Comparison of ENCODE assay signal across 9 mouse cellular contexts in genomic region chr12:102419544-102419943, GRCm38 (mm10). TPM values are rescaled to one million over a fixed set of nuclear protein-coding genes. Genes with fewer than 3 reads are reported as not detected.
DNase-seq lines count a peak whose midpoint lies in the region; ATAC-seq and TF ChIP-seq lines count a peak whose summit lies in the region.
"Had no signal": no experiment of that assay in that cellular context is flagged by ENCODE, and none has a peak within 500 bp of the region (broad histone marks: within the 10 kb centered on the region; RNA-seq: fewer than 3 reads in every experiment).

No protein-coding gene starts in this region.

- H3K36me3 ChIP-seq in heart, embryonic 12.5 days, result peaks cover 4% of the 10 kb centered on the region; the same call in 1 of the 2 replicates
- H3K36me3 ChIP-seq in CH12.LX (replicated peaks in 1 of 2; ENCODE audit: control insufficient read depth in 1 of 2, insufficient read depth in 1 of 2, low read length in 1 of 2), result peaks cover 11 to 67% of the 10 kb centered on the region in 2 experiments

- no peaks in the 10 kb centered on the region for H3K9me3 ChIP-seq in heart, embryonic 12.5 days (replicated peaks)
- no peaks in the 10 kb centered on the region for H3K9me3 ChIP-seq in CH12.LX (replicated peaks; ENCODE audit: low read length)

- peak overlapping the region; percentile 25; the same call in 1 of the 2 replicates for H3K27ac ChIP-seq in heart, embryonic 12.5 days (ENCODE audit: poor library complexity, severe bottlenecking)
- H3K27ac ChIP-seq in CH12.LX (ENCODE audit: insufficient read depth, low read depth), result no peak overlapping the region
- H3K27ac ChIP-seq: liver, embryonic 14.5 days had no signal

- H3K79me2 ChIP-seq in CH12.LX (replicated peaks; ENCODE audit: control insufficient read depth, extremely low read depth, insufficient read depth, poor library complexity, severe bottlenecking), result no peaks in the 10 kb centered on the region

- no peak overlapping the region for H3K9ac ChIP-seq in heart, embryonic 12.5 days
- H3K9ac ChIP-seq in CH12.LX (ENCODE audit: insufficient read depth, low read depth), result no peak overlapping the region
- H3K9ac ChIP-seq: liver, embryonic 14.5 days had no signal

- no peak for TF ChIP-seq POLR2A in CH12.LX (IDR thresholded peaks at IDR 0.05; ENCODE audit: low read depth, low read length)
- TF ChIP-seq POLR2A in lung, adult 2 months (IDR thresholded peaks at IDR 0.05; ENCODE audit: borderline replicate concordance, extremely low read depth, low read depth, low read length), result no peak

- in situ Hi-C loops in CH12.LX (cut with MboI; ENCODE audit: low pct_ligation_motif_present, low pct_unique_long_range_greater_than_20kb, low sequenced_read_pairs), result no loop called here

- WGBS in heart, embryonic 12.5 days, result 57% methylated on average over 3 of the region's 3 CpGs
- WGBS in lung, adult 2 months, result 53% methylated on average over 3 of the region's 3 CpGs

- no peak for TF ChIP-seq RAD21 in CH12.LX (IDR thresholded peaks at IDR 0.05; ENCODE audit: low read depth, low read length)

- no peak overlapping the region for H3K4me2 ChIP-seq in heart, embryonic 12.5 days
- H3K4me2 ChIP-seq in CH12.LX (ENCODE audit: insufficient read depth, low read depth, poor library complexity, severe bottlenecking), result no peak overlapping the region

- TF ChIP-seq CTCF in CH12.LX (conservative IDR thresholded peaks at IDR 0.05 in 1 of 2, IDR thresholded peaks at IDR 0.05 in 1 of 2; ENCODE audit: low read depth in 2 of 2, low read length in 2 of 2), result no peak
- no peak for TF ChIP-seq CTCF in lung, adult 2 months (IDR thresholded peaks at IDR 0.05; ENCODE audit: insufficient read depth, low read length)

- DNase-seq in heart, postnatal 14 days, result no peak
- DNase-seq in CH12.LX (ENCODE audit: extremely low read depth), result no peak
- DNase-seq in cerebellum, postnatal 36 days, result peak; percentile 48 to 57
- peak; percentile 30 to 52 for DNase-seq in kidney, postnatal 36 days
- no peak for DNase-seq in natural killer cell, adult 2 months (ENCODE audit: low spot score in 2 of 2)
- DNase-seq in lung, adult 2 months, result no peak
- no peak for DNase-seq in spleen, postnatal 14 days (ENCODE audit: low spot score in 2 of 2)

- ATAC-seq in heart, embryonic 12.5 days (ENCODE audit: insufficient number of reproducible peaks, low FRiP score), result no peak

- no peak overlapping the region for H3K4me3 ChIP-seq in heart, embryonic 12.5 days
- no peak overlapping the region for H3K4me3 ChIP-seq in CH12.LX (replicated peaks in 1 of 3; ENCODE audit: low read depth in 2 of 3, low read length in 2 of 3, poor library complexity in 1 of 3)
- no peak overlapping the region for H3K4me3 ChIP-seq in lung, adult 2 months (replicated peaks; ENCODE audit: extremely low read depth, low read depth, low read length)

- 0 out of 2 replicates have a peak, but pooled peaks have one; percentile 4 for TF ChIP-seq EP300 in CH12.LX (IDR thresholded peaks at IDR 0.05; ENCODE audit: low read length)

- intact Hi-C loops in heart, postnatal 14 days (cut with DNase I), result no loop called here

- H3K4me1 ChIP-seq in heart, embryonic 12.5 days (replicated peaks), result peaks cover 67% of the 10 kb centered on the region
- peaks cover 0 to 20% of the 10 kb centered on the region in 2 experiments; a peak in 1 of 4 replicates for H3K4me1 ChIP-seq in CH12.LX (ENCODE audit: control insufficient read depth in 1 of 2, insufficient read depth in 2 of 2)
- H3K4me1 ChIP-seq in lung, adult 2 months (ENCODE audit: control insufficient read depth, insufficient read depth, low read length), result peaks cover 14% of the 10 kb centered on the region

- dilution Hi-C loops in CH12.LX (cut with MboI; ENCODE audit: extremely low pct_ligation_motif_present, extremely low pct_unique_long_range_greater_than_20kb, low sequenced_read_pairs), result no loop called here

- H3K27me3 ChIP-seq in heart, embryonic 12.5 days (replicated peaks), result no peaks in the 10 kb centered on the region
- no peaks in the 10 kb centered on the region for H3K27me3 ChIP-seq in CH12.LX (replicated peaks)

TF ChIP-seq in CH12.LX, 34 proteins besides CTCF, POLR2A, EP300 and RAD21:
- TF ChIP-seq MAX (IDR thresholded peaks at IDR 0.05; ENCODE audit: low read length) (no peak), MYC (IDR thresholded peaks at IDR 0.05; ENCODE audit: low read depth, low read length) (no peak), MAFK (IDR thresholded peaks at IDR 0.05; ENCODE audit: insufficient replicate concordance, low read length) (no peak), UBTF (IDR thresholded peaks at IDR 0.05; ENCODE audit: low read depth, low read length) (no peak), PAX5 (IDR thresholded peaks at IDR 0.05; ENCODE audit: low read length) (no peak), TBP (conservative IDR thresholded peaks at IDR 0.05; ENCODE audit: low read depth, low read length) (no peak), MAZ (IDR thresholded peaks at IDR 0.05; ENCODE audit: low read depth, low read length) (no peak), CHD1 (IDR thresholded peaks at IDR 0.05; ENCODE audit: low read depth, low read length) (no peak), BHLHE40 (IDR thresholded peaks at IDR 0.05; ENCODE audit: low read depth, low read length) (no peak), JUN (IDR thresholded peaks at IDR 0.05; ENCODE audit: insufficient read depth, low read depth, low read length) (no peak), JUND (conservative IDR thresholded peaks at IDR 0.05; ENCODE audit: low read depth, low read length) (no peak), HCFC1 (IDR thresholded peaks at IDR 0.05; ENCODE audit: low read depth, low read length) (no peak)

RNA-seq across cellular contexts. Expression of gene Lgmn, which starts 20.1 kb away (rescaled TPM):
- polyA plus RNA-seq in heart, embryonic 12.5 days (2016; fragmentation: Nextera tagmentation; extraction: Ambion mirVana), result 126 and 127 TPM in 2 replicates
- 10 to 100 TPM; 78.1 to 82.0 TPM for total RNA-seq in heart, postnatal 14 days (2021)
- 34.6 and 38.5 TPM in 2 replicates for total RNA-seq in CH12.LX (2012; rRNA removed)
- 39.1 and 42.6 TPM in 2 replicates for total RNA-seq in CH12.LX (2014; rRNA removed)
- polyA plus RNA-seq in CH12.LX (2012; ENCODE audit: insufficient read length, low read depth), result 41.0 and 49.9 TPM in 2 replicates
- 106 and 153 TPM in 2 replicates for polyA plus RNA-seq in lung, adult 2 months (2012; rRNA removed)

RNA-seq across cellular contexts. Expression of gene Golga5, which starts 49.4 kb away (rescaled TPM):
- polyA plus RNA-seq in heart, embryonic 12.5 days (2016; fragmentation: Nextera tagmentation; extraction: Ambion mirVana), result 28.8 and 29.0 TPM in 2 replicates
- 10 to 100 TPM; 23.5 to 25.8 TPM for total RNA-seq in heart, postnatal 14 days (2021)
- total RNA-seq in CH12.LX (2012; rRNA removed) (29.5 and 30.6 TPM in 2 replicates), CH12.LX (2014; rRNA removed) (35.5 and 35.9 TPM in 2 replicates)
- polyA plus RNA-seq in CH12.LX (2012; ENCODE audit: insufficient read length, low read depth), result 35.7 and 36.6 TPM in 2 replicates
- 10.0 and 11.9 TPM in 2 replicates for polyA plus RNA-seq in lung, adult 2 months (2012; rRNA removed)

Comparison
In these comparisons a context has a peak if more than half of its experiments do, and no peak if none do; other contexts are left out.
1. DNase-seq: peak in cerebellum, postnatal 36 days (2 of 2) and kidney, postnatal 36 days (2 of 2); none in heart, postnatal 14 days (0 of 2), CH12.LX (single experiment), natural killer cell, adult 2 months (0 of 2), lung, adult 2 months (single experiment) and spleen, postnatal 14 days (0 of 2).